Mouse (Mus musculus): Measurements from ENCODE around the gene Ccdc126.

GRCm38 (mm10) chr6:49325294-49325693 lies 6.2 kb downstream of the Ccdc126 start:
- no peak for TF ChIP-seq CTCF (IDR thresholded peaks at IDR 0.05; ENCODE audit: low read depth, low read length)
- no peak for TF ChIP-seq GATA1 (IDR thresholded peaks at IDR 0.05; ENCODE audit: borderline replicate concordance, low read length)

All from G1E (cell line).